In the genomic region with DNA sequence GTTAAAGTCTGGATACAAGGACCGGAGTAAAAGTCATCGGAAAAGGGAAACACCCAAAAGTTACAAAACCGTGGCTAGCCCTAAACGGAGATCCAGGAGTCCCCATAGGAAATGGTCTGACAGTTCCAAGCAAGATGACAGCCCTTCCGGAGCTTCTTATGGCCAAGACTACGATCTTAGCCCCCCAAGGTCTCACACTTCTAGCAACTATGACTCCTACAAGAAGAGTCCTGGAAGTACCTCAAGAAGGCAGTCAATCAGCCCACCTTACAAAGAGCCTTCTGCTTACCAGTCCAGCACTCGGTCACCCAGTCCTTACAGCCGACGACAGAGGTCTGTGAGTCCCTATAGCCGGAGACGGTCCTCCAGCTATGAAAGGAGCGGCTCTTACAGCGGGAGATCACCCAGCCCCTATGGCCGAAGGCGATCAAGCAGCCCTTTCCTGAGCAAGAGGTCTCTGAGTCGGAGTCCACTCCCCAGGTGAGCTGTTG, we compare ENCODE assay signal across 8 mouse cellular contexts. TPM values are rescaled to one million over a fixed set of nuclear protein-coding genes. Genes with fewer than 3 reads are reported as not detected.
DNase-seq lines count a peak whose midpoint lies in the region; ATAC-seq and TF ChIP-seq lines count a peak whose summit lies in the region.

No protein-coding gene starts in this region.

- peak; percentile 49 for ATAC-seq in erythroblast, adult 5-6 weeks (replicated peaks; ENCODE audit: low FRiP score, poor library complexity, severe bottlenecking)
- no peak for ATAC-seq in hindbrain, embryonic 12.5 days (ENCODE audit: low FRiP score)
- no peak for ATAC-seq in limb, embryonic 15.5 days (ENCODE audit: insufficient number of reproducible peaks, low FRiP score, low TSS enrichment, low read depth)
- ATAC-seq in midbrain, postnatal 0 days (ENCODE audit: low FRiP score): no peak

- no peaks in the 10 kb centered on the region for H3K27me3 ChIP-seq in E14TG2a.4 (ENCODE audit: insufficient read depth, low read length)
- H3K27me3 ChIP-seq in hindbrain, embryonic 12.5 days: no peaks in the 10 kb centered on the region
- no peaks in the 10 kb centered on the region for H3K27me3 ChIP-seq in limb, embryonic 15.5 days
- H3K27me3 ChIP-seq in midbrain, postnatal 0 days (ENCODE audit: insufficient read depth, low read length): no peaks in the 10 kb centered on the region

- H3K36me3 ChIP-seq in E14TG2a.4 (ENCODE audit: insufficient read depth, low read length): peaks cover 48% of the 10 kb centered on the region
- peaks cover 1% of the 10 kb centered on the region for H3K36me3 ChIP-seq in hindbrain, embryonic 12.5 days
- peaks cover 12% of the 10 kb centered on the region for H3K36me3 ChIP-seq in limb, embryonic 15.5 days
- H3K36me3 ChIP-seq in midbrain, postnatal 0 days (ENCODE audit: insufficient read depth, low read length): peaks cover 4% of the 10 kb centered on the region; the same call in 1 of the 2 replicates

- H3K4me2 ChIP-seq in hindbrain, embryonic 12.5 days (replicated peaks): peak overlapping the region; percentile 99
- H3K4me2 ChIP-seq in limb, embryonic 15.5 days: peak overlapping the region; percentile 70
- peak overlapping the region; percentile 99 for H3K4me2 ChIP-seq in midbrain, postnatal 0 days (ENCODE audit: low read depth, low read length, poor library complexity, severe bottlenecking)

- H3K27ac ChIP-seq in hindbrain, embryonic 12.5 days: no peak overlapping the region
- H3K27ac ChIP-seq in limb, embryonic 15.5 days: peak overlapping the region; percentile 100
- peak overlapping the region; percentile 100; the same call in 1 of the 2 replicates for H3K27ac ChIP-seq in midbrain, postnatal 0 days (ENCODE audit: low read depth, low read length)

- peaks cover 60% of the 10 kb centered on the region for H3K4me1 ChIP-seq in E14TG2a.4 (replicated peaks; ENCODE audit: low read depth, low read length)
- peaks cover 15% of the 10 kb centered on the region for H3K4me1 ChIP-seq in hindbrain, embryonic 12.5 days
- peaks cover 14% of the 10 kb centered on the region; the same call in 1 of the 2 replicates for H3K4me1 ChIP-seq in limb, embryonic 15.5 days
- H3K4me1 ChIP-seq in midbrain, postnatal 0 days (ENCODE audit: insufficient read depth, low read length): peaks cover 3% of the 10 kb centered on the region; the same call in 1 of the 2 replicates

- peak overlapping the region; percentile 99 for H3K9ac ChIP-seq in hindbrain, embryonic 12.5 days
- peak overlapping the region; percentile 100 for H3K9ac ChIP-seq in limb, embryonic 15.5 days
- peak overlapping the region; percentile 100 for H3K9ac ChIP-seq in midbrain, postnatal 0 days (replicated peaks; ENCODE audit: low read length, poor library complexity, severe bottlenecking)

- peak; percentile 28 for DNase-seq in 3134 (ENCODE audit: extremely low read depth, insufficient read length, low spot score)
- DNase-seq in midbrain, postnatal 0 days (ENCODE audit: low spot score): peak; percentile 1
- DNase-seq in thymus, postnatal 25 days: peak; percentile 12
- no peak for DNase-seq in right cerebral cortex, postnatal 10 days (ENCODE audit: low spot score in 2 of 2)

- WGBS in hindbrain, embryonic 12.5 days: under 1% methylated on average over 16 of the region's 16 CpGs
- WGBS in limb, embryonic 15.5 days: 2% methylated on average over 16 of the region's 16 CpGs
- under 1% methylated on average over 16 of the region's 16 CpGs for WGBS in midbrain, postnatal 0 days

- no peaks in the 10 kb centered on the region for H3K9me3 ChIP-seq in E14TG2a.4 (ENCODE audit: low read length)
- H3K9me3 ChIP-seq in hindbrain, embryonic 12.5 days (replicated peaks): no peaks in the 10 kb centered on the region
- H3K9me3 ChIP-seq in limb, embryonic 15.5 days: no peaks in the 10 kb centered on the region
- H3K9me3 ChIP-seq in midbrain, postnatal 0 days (ENCODE audit: low read length): no peaks in the 10 kb centered on the region

- no peak for TF ChIP-seq CTCF in E14TG2a.4 (conservative IDR thresholded peaks at IDR 0.05; ENCODE audit: low read length)
- no peak for TF ChIP-seq CTCF in midbrain, postnatal 0 days (IDR thresholded peaks at IDR 0.05)

- H3K4me3 ChIP-seq in E14TG2a.4 (replicated peaks; ENCODE audit: low read length): peak overlapping the region; percentile 98
- peak overlapping the region; percentile 86 for H3K4me3 ChIP-seq in hindbrain, embryonic 12.5 days
- H3K4me3 ChIP-seq in limb, embryonic 15.5 days: peak overlapping the region; percentile 92
- H3K4me3 ChIP-seq in midbrain, postnatal 0 days (ENCODE audit: low read depth, low read length): peak overlapping the region; percentile 91

RNA-seq across cellular contexts. Expression of gene Cdk12, which starts 1.1 kb away (rescaled TPM):
- total RNA-seq in erythroblast, adult 5-6 weeks (2015; ENCODE audit: low replicate concordance): 181 and 207 TPM in 2 replicates
- 263 and 302 TPM in 2 replicates for total RNA-seq in erythroblast, adult 5-6 weeks (2017; ENCODE audit: low replicate concordance)
- polyA plus RNA-seq in hindbrain, embryonic 12.5 days (2016; fragmentation: Nextera tagmentation; extraction: Ambion mirVana): 14.6 and 15.1 TPM in 2 replicates
- 8.7 and 8.9 TPM in 2 replicates for polyA plus RNA-seq in limb, embryonic 15.5 days (2015; fragmentation: Nextera tagmentation; extraction: Ambion mirVana)
- total RNA-seq in midbrain, postnatal 0 days (2014; rRNA removed): 25.8 and 35.2 TPM in 2 replicates
- 3.7 and 5.7 TPM in 2 replicates for polyA plus RNA-seq in midbrain, postnatal 0 days (2015; fragmentation: Nextera tagmentation; extraction: Ambion mirVana)

RNA-seq across cellular contexts. Expression of gene Med1, which starts 10.9 kb away (rescaled TPM):
- 30.6 and 34.9 TPM in 2 replicates for total RNA-seq in erythroblast, adult 5-6 weeks (2015; ENCODE audit: low replicate concordance)
- 19.5 and 24.0 TPM in 2 replicates for total RNA-seq in erythroblast, adult 5-6 weeks (2017; ENCODE audit: low replicate concordance)
- polyA plus RNA-seq in hindbrain, embryonic 12.5 days (2016; fragmentation: Nextera tagmentation; extraction: Ambion mirVana): 74.3 and 84.9 TPM in 2 replicates
- polyA plus RNA-seq in limb, embryonic 15.5 days (2015; fragmentation: Nextera tagmentation; extraction: Ambion mirVana): 54.4 and 58.2 TPM in 2 replicates
- total RNA-seq in midbrain, postnatal 0 days (2014; rRNA removed): 36.2 and 40.6 TPM in 2 replicates
- 46.0 and 49.9 TPM in 2 replicates for polyA plus RNA-seq in midbrain, postnatal 0 days (2015; fragmentation: Nextera tagmentation; extraction: Ambion mirVana)

RNA-seq across cellular contexts. Expression of gene Fbxl20, which starts 53.8 kb away (rescaled TPM):
- total RNA-seq in erythroblast, adult 5-6 weeks (2015; ENCODE audit: low replicate concordance): 9.6 and 10.2 TPM in 2 replicates
- total RNA-seq in erythroblast, adult 5-6 weeks (2017; ENCODE audit: low replicate concordance): 14.0 and 22.7 TPM in 2 replicates
- 31.1 and 36.8 TPM in 2 replicates for polyA plus RNA-seq in hindbrain, embryonic 12.5 days (2016; fragmentation: Nextera tagmentation; extraction: Ambion mirVana)
- polyA plus RNA-seq in limb, embryonic 15.5 days (2015; fragmentation: Nextera tagmentation; extraction: Ambion mirVana): 19.5 and 21.0 TPM in 2 replicates
- total RNA-seq in midbrain, postnatal 0 days (2014; rRNA removed): 24.0 and 25.7 TPM in 2 replicates
- polyA plus RNA-seq in midbrain, postnatal 0 days (2015; fragmentation: Nextera tagmentation; extraction: Ambion mirVana): 12.4 and 16.3 TPM in 2 replicates

Comparison
In these comparisons a context has a peak if more than half of its experiments do, and no peak if none do; other contexts are left out.
1. DNase-seq: peak in 3134 (single experiment), midbrain, postnatal 0 days (single experiment) and thymus, postnatal 25 days (single experiment); none in right cerebral cortex, postnatal 10 days (0 of 2).
2. Peak in every context shown above with its lines, with median percentiles within 50 percentile points of each other: H3K4me3 ChIP-seq, H3K4me2 ChIP-seq and H3K9ac ChIP-seq.